Mouse (Mus musculus): Measurements from ENCODE around the gene Cldn7. TPM values are rescaled to one million over a fixed set of nuclear protein-coding genes. Genes with fewer than 3 reads are reported as not detected.

Gene Cldn7
- polyA plus RNA-seq, 1 experiment from 2014 or later = 196 TPM

MicroRNAs within 50 kb of the gene (microRNA counts, 519-probe panel; counts per million panel counts)
- microRNA mmu-miR-324-3p = not detected
- 3,138 counts per million, percentile 57 among the panel's probes with 10 or more counts for microRNA mmu-miR-324-5p

Small RNAs within 50 kb of the gene (microRNA-seq; reads per million reads assigned to microRNA genes)
- gene Gm44349 (not detected), gene Mir324 (3,724 reads per million, percentile 86 among the genes with 10 or more reads in this experiment)

Other genes with a start within 250 kb of the Cldn7 start
- gene Polr2a, start 206.1 kb upstream of the Cldn7 start, polyA plus RNA-seq (2014; fragmentation: Nextera tagmentation; extraction: Ambion mirVana) = 39.3 and 43.6 TPM in 2 replicates
- gene Slc35g3, start 202.8 kb upstream of the Cldn7 start, polyA plus RNA-seq (2014; fragmentation: Nextera tagmentation; extraction: Ambion mirVana) = not detected in 2 replicates
- 3.9 and 4.0 TPM in 2 replicates for gene Zbtb4, start 198.9 kb upstream of the Cldn7 start, polyA plus RNA-seq (2014; fragmentation: Nextera tagmentation; extraction: Ambion mirVana)
- 6.7 and 7.5 TPM in 2 replicates for gene Chrnb1, start 168.8 kb upstream of the Cldn7 start, polyA plus RNA-seq (2014; fragmentation: Nextera tagmentation; extraction: Ambion mirVana)
- 2.1 and 3.6 TPM in 2 replicates for gene Fgf11, start 162.9 kb upstream of the Cldn7 start, polyA plus RNA-seq (2014; fragmentation: Nextera tagmentation; extraction: Ambion mirVana)
- 12.2 and 15.0 TPM in 2 replicates for gene Tmem102, start 159.2 kb upstream of the Cldn7 start, polyA plus RNA-seq (2014; fragmentation: Nextera tagmentation; extraction: Ambion mirVana)
- gene Gm39566, start 149.5 kb upstream of the Cldn7 start, polyA plus RNA-seq (2014; fragmentation: Nextera tagmentation; extraction: Ambion mirVana) = not detected in 2 replicates
- not detected in 2 replicates for gene Spem2, start 146.3 kb upstream of the Cldn7 start, polyA plus RNA-seq (2014; fragmentation: Nextera tagmentation; extraction: Ambion mirVana)
- 0.41 TPM in 1 of 2 replicates, not detected in the other for gene Spem1, start 142.6 kb upstream of the Cldn7 start, polyA plus RNA-seq (2014; fragmentation: Nextera tagmentation; extraction: Ambion mirVana)
- gene Nlgn2, start 127.0 kb upstream of the Cldn7 start, polyA plus RNA-seq (2014; fragmentation: Nextera tagmentation; extraction: Ambion mirVana) = 10.6 and 11.9 TPM in 2 replicates
- gene Tmem256, start 126.3 kb upstream of the Cldn7 start, polyA plus RNA-seq (2014; fragmentation: Nextera tagmentation; extraction: Ambion mirVana) = 433 and 495 TPM in 2 replicates
- gene Plscr3, start 118.4 kb upstream of the Cldn7 start, polyA plus RNA-seq (2014; fragmentation: Nextera tagmentation; extraction: Ambion mirVana) = 102 and 110 TPM in 2 replicates
- gene Tnk1, start 106.0 kb upstream of the Cldn7 start, polyA plus RNA-seq (2014; fragmentation: Nextera tagmentation; extraction: Ambion mirVana) = 11.1 TPM in 2 replicates
- gene Tmem95, start 86.8 kb upstream of the Cldn7 start, polyA plus RNA-seq (2014; fragmentation: Nextera tagmentation; extraction: Ambion mirVana) = not detected in 2 replicates
- 5.0 and 5.3 TPM in 2 replicates for gene Kctd11, start 83.4 kb upstream of the Cldn7 start, polyA plus RNA-seq (2014; fragmentation: Nextera tagmentation; extraction: Ambion mirVana)
- gene Acap1, start 69.2 kb upstream of the Cldn7 start, polyA plus RNA-seq (2014; fragmentation: Nextera tagmentation; extraction: Ambion mirVana) = 3.5 and 4.0 TPM in 2 replicates
- 8.5 and 10.4 TPM in 2 replicates for gene 2810408A11Rik, start 63.8 kb upstream of the Cldn7 start, polyA plus RNA-seq (2014; fragmentation: Nextera tagmentation; extraction: Ambion mirVana)
- 12.6 and 12.7 TPM in 2 replicates for gene Neurl4, start 63.7 kb upstream of the Cldn7 start, polyA plus RNA-seq (2014; fragmentation: Nextera tagmentation; extraction: Ambion mirVana)
- gene Gps2, start 50.9 kb upstream of the Cldn7 start, polyA plus RNA-seq (2014; fragmentation: Nextera tagmentation; extraction: Ambion mirVana) = 71.3 and 80.0 TPM in 2 replicates
- gene Eif5a, start 42.8 kb upstream of the Cldn7 start, polyA plus RNA-seq (2014; fragmentation: Nextera tagmentation; extraction: Ambion mirVana) = 1,510 and 1,553 TPM in 2 replicates
- 6.6 and 8.9 TPM in 2 replicates for gene Ybx2, start 29.0 kb upstream of the Cldn7 start, polyA plus RNA-seq (2014; fragmentation: Nextera tagmentation; extraction: Ambion mirVana)
- gene Slc2a4, start 16.6 kb upstream of the Cldn7 start, polyA plus RNA-seq (2014; fragmentation: Nextera tagmentation; extraction: Ambion mirVana) = 31.3 and 31.5 TPM in 2 replicates
- gene Ctdnep1, start 16.4 kb downstream of the Cldn7 start, polyA plus RNA-seq (2014; fragmentation: Nextera tagmentation; extraction: Ambion mirVana) = 27.2 and 29.5 TPM in 2 replicates
- 104 and 111 TPM in 2 replicates for gene Elp5, start 17.7 kb downstream of the Cldn7 start, polyA plus RNA-seq (2014; fragmentation: Nextera tagmentation; extraction: Ambion mirVana)
- 496 and 523 TPM in 2 replicates for gene Gabarap, start 26.4 kb downstream of the Cldn7 start, polyA plus RNA-seq (2014; fragmentation: Nextera tagmentation; extraction: Ambion mirVana)
- 40.2 and 47.9 TPM in 2 replicates for gene Phf23, start 31.0 kb downstream of the Cldn7 start, polyA plus RNA-seq (2014; fragmentation: Nextera tagmentation; extraction: Ambion mirVana)
- gene Dvl2, start 35.8 kb downstream of the Cldn7 start, polyA plus RNA-seq (2014; fragmentation: Nextera tagmentation; extraction: Ambion mirVana) = 29.0 and 29.9 TPM in 2 replicates
- 61.3 and 62.7 TPM in 2 replicates for gene Acadvl, start 50.6 kb downstream of the Cldn7 start, polyA plus RNA-seq (2014; fragmentation: Nextera tagmentation; extraction: Ambion mirVana)
- gene Dlg4, start 52.2 kb downstream of the Cldn7 start, polyA plus RNA-seq (2014; fragmentation: Nextera tagmentation; extraction: Ambion mirVana) = 12.4 and 13.8 TPM in 2 replicates
- not detected in 2 replicates for gene Asgr1, start 89.3 kb downstream of the Cldn7 start, polyA plus RNA-seq (2014; fragmentation: Nextera tagmentation; extraction: Ambion mirVana)
- gene Asgr2, start 127.9 kb downstream of the Cldn7 start, polyA plus RNA-seq (2014; fragmentation: Nextera tagmentation; extraction: Ambion mirVana) = 0.54 TPM in 1 of 2 replicates, not detected in the other
- 0.25 and 0.29 TPM in 2 replicates for gene Mgl2, start 165.6 kb downstream of the Cldn7 start, polyA plus RNA-seq (2014; fragmentation: Nextera tagmentation; extraction: Ambion mirVana)
- 0.98 and 1.0 TPM in 2 replicates for gene Clec10a, start 191.4 kb downstream of the Cldn7 start, polyA plus RNA-seq (2014; fragmentation: Nextera tagmentation; extraction: Ambion mirVana)
- gene Slc16a11, start 248.0 kb downstream of the Cldn7 start, polyA plus RNA-seq (2014; fragmentation: Nextera tagmentation; extraction: Ambion mirVana) = 0.69 and 1.5 TPM in 2 replicates